Mouse (Mus musculus) intestine, embryonic 14.5 days (tissue): ENCODE measurements around the gene Palm2. TPM values are rescaled to one million over a fixed set of nuclear protein-coding genes. Genes with fewer than 3 reads are reported as not detected.

Experiments
- ATAC-seq: fragments of 200-750 bp; cut with Nextera tagmentation; replicated peaks from 2 replicates; pipeline ENCODE4 v1.8.0; 2017; ENCODE audit warnings: low read depth, moderate number of reproducible peaks, moderate TSS enrichment, moderate library complexity; ENCODE audit not compliant: low FRiP score, low TSS enrichment
- DNase-seq: peaks from one replicate; pipeline ENCODE4 v3.0.0-alpha.2; 2018; ENCODE audit warnings: low spot score
- H3K27ac ChIP-seq: fragments of 300-500 bp; sonication (generic); 2 replicates; pipeline ENCODE4 v1.5.1; 2014; ENCODE audit warnings: low read depth, mild to moderate bottlenecking, control low read depth
- H3K27me3 ChIP-seq: fragments of 300-500 bp; sonication (generic); replicated peaks from 2 replicates; pipeline ENCODE4 v1.6.1; 2014; ENCODE audit warnings: low read length, control low read depth; ENCODE audit not compliant: control insufficient read depth, insufficient read depth
- H3K36me3 ChIP-seq: fragments of 300-500 bp; sonication (generic); 2 replicates; pipeline ENCODE4 v1.6.1; 2014; ENCODE audit warnings: low read length, control low read depth; ENCODE audit not compliant: control insufficient read depth, insufficient read depth
- H3K4me1 ChIP-seq: fragments of 300-500 bp; sonication (generic); replicated peaks from 2 replicates; pipeline ENCODE4 v1.6.1; 2014; ENCODE audit warnings: low read length, control low read depth, mixed read lengths; ENCODE audit not compliant: control insufficient read depth, insufficient read depth
- H3K4me2 ChIP-seq: fragments of 300-500 bp; sonication (generic); 2 replicates; pipeline ENCODE4 v1.6.1; 2014; ENCODE audit warnings: low read length
- H3K4me3 ChIP-seq: fragments of 300-500 bp; sonication (generic); 2 replicates; pipeline ENCODE4 v1.5.1; 2014; ENCODE audit warnings: low read depth, low read length, control low read depth, mixed read lengths
- H3K9ac ChIP-seq: fragments of 300-500 bp; sonication (generic); 2 replicates; pipeline ENCODE4 v1.6.1; 2014; ENCODE audit warnings: mild to moderate bottlenecking, low read length
- H3K9me3 ChIP-seq: fragments of 300-500 bp; sonication (generic); 2 replicates; pipeline ENCODE4 v1.6.1; 2016; ENCODE audit warnings: low read length, control low read depth; ENCODE audit not compliant: control insufficient read depth
- WGBS: fragments of 180-500 bp; shearing (Covaris S2); extraction: QIAGEN DNeasy Blood & Tissue Kit; methylation state at CpG from one replicate; pipeline ENCODE4 v1.1.7; 2014; 5-methylcytosine and 5-hydroxymethylcytosine counted together
- polyA plus RNA-seq: library from polyadenylated mRNA; unstranded; fragments of >200 nt; fragmentation: Nextera tagmentation; extraction: Ambion mirVana; gene quantifications from 2 replicates; pipeline ENCODE4 v1.2.1, GENCODE M21; 2014

The Palm2 gene
- polyA plus RNA-seq, 1 experiment from 2014 or later = 3.8 TPM

DNA sequence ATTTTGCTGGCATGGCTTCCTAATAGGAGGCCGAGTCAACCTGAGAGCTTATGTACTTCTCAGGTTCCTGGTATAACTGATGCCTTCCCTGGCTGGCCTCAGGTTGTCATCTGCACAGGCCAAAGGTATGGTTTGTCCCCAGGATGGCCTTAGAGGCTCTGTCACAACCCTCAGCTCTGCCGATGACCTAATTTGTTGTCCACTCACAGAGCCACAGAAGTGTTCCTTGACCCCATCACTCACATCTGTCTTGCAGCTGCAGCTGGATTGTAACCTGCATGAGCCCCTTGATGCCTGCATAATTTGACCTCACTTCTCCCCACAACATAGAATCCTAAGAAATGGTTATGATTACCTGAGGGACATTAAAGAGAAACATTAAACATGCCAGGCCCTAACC, 190.8 kb downstream of the Palm2 start:
- no peaks in the 10 kb centered on the region for H3K4me1 ChIP-seq
- no peaks in the 10 kb centered on the region for H3K27me3 ChIP-seq
- 81% methylated on average over 2 of the region's 2 CpGs for WGBS
- H3K9ac ChIP-seq = no peak overlapping the region
- no peaks in the 10 kb centered on the region for H3K36me3 ChIP-seq
- no peak overlapping the region for H3K27ac ChIP-seq
- no peak overlapping the region for H3K4me3 ChIP-seq
- no peak overlapping the region for H3K4me2 ChIP-seq
- ATAC-seq = no peak
- DNase-seq = no peak
- no peaks in the 10 kb centered on the region for H3K9me3 ChIP-seq

DNA sequence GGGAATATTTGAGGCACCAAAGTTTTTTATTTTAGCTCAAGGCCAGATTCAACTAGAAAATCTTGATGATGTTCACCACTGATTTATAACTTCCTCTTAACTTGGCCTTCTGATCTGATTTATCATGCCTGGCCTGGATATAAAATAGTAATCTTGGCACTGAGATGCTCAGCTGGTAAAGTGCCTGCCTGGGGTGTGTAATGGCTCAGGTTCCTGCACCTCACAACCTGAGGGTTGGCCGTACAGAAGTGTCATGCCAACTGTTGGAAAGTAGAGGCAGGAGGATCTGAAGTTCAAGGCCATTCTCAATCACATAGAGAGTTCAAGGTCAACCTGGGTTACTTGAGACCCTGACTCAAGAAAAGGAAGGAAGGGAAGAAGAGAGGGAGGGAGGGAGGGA, 191.3 kb downstream of the Palm2 start:
- ATAC-seq = no peak
- 73% methylated on average over 1 of the region's 1 CpGs for WGBS
- H3K36me3 ChIP-seq = no peaks in the 10 kb centered on the region

DNA sequence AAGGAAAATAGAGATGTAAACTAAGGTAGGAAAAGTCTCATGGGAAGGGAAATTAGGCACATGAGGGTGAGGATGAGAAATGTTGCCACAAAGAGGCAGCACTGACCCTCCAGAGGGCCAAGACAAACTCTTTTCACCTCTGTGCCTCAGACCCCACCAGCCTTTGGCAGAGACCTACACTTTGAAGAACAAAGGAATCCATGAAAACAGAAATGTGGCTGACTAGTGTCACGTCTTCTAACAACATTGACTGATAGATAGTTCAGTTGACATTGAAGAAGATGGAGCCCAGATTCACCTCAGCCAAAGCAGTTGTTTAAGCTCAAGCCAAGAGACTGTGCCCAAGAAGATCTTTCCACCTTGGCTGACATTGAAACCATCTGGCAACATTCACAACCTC, 191.7 kb downstream of the Palm2 start:
- DNase-seq = no peak
- Histone ChIP-seq H3K4me2 (no peak overlapping the region), H3K4me1 (no peaks in the 10 kb centered on the region), H3K4me3 (no peak overlapping the region), H3K9me3 (no peaks in the 10 kb centered on the region), H3K27me3 (no peaks in the 10 kb centered on the region), H3K9ac (no peak overlapping the region), H3K27ac (no peak overlapping the region), H3K36me3 (no peaks in the 10 kb centered on the region)
- WGBS = 79% methylated on average over 1 of the region's 1 CpGs
- ATAC-seq = no peak

More for the DNA sequence above, 191.3 kb downstream of the Palm2 start:
- Histone ChIP-seq H3K9me3 (no peaks in the 10 kb centered on the region), H3K27ac (no peak overlapping the region), H3K4me1 (no peaks in the 10 kb centered on the region), H3K4me2 (no peak overlapping the region), H3K9ac (no peak overlapping the region), H3K4me3 (no peak overlapping the region), H3K27me3 (no peaks in the 10 kb centered on the region)
- no peak for DNase-seq

DNA sequence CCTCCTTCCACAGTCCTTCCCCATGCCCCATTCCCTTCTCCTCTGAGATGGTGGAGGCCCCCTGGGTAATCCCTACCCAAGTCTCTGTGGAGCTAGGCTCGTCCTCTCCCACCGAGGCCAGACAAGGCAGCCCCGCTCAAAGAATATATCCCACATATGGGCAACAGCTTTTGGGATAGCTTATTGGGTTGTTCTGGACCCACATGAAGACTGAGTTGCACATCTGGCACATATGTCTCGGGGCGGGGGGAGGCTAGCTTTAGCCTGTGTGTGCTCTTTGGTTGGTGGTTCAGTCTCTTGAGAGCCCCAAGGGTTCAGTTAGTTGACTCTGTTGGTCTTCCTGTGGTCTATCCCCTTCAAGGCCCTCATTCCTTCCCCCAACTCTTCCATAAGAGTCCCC, 192.9 kb downstream of the Palm2 start:
- no peak for ATAC-seq
- H3K4me3 ChIP-seq = no peak overlapping the region
- no peak overlapping the region for H3K27ac ChIP-seq
- no peaks in the 10 kb centered on the region for H3K9me3 ChIP-seq
- H3K4me2 ChIP-seq = no peak overlapping the region
- H3K36me3 ChIP-seq = no peaks in the 10 kb centered on the region
- H3K9ac ChIP-seq = no peak overlapping the region
- DNase-seq = no peak
- no peaks in the 10 kb centered on the region for H3K27me3 ChIP-seq
- H3K4me1 ChIP-seq = no peaks in the 10 kb centered on the region
- 89% methylated on average over 5 of the region's 5 CpGs for WGBS

GRCm38 (mm10) chr4:57632386-57632785, 198.3 kb downstream of the Palm2 start:
- H3K9me3 ChIP-seq = no peaks in the 10 kb centered on the region
- H3K27ac ChIP-seq = no peak overlapping the region
- no peaks in the 10 kb centered on the region; the same call in 1 of the 2 replicates for H3K4me1 ChIP-seq
- whole genome bisulfite sequencing = 91% methylated on average over 5 of the region's 5 CpGs
- H3K9ac ChIP-seq = no peak overlapping the region
- H3K4me2 ChIP-seq = no peak overlapping the region
- DNase-seq (no peak), ATAC-seq (no peak)
- no peaks in the 10 kb centered on the region for H3K36me3 ChIP-seq
- H3K4me3 ChIP-seq = no peak overlapping the region
- H3K27me3 ChIP-seq = no peaks in the 10 kb centered on the region

- 95% methylated on average over 7 of the region's 7 CpGs for WGBS
- Histone ChIP-seq H3K9ac (no peak overlapping the region), H3K27ac (no peak overlapping the region), H3K9me3 (no peaks in the 10 kb centered on the region), H3K4me1 (no peaks in the 10 kb centered on the region; the same call in 1 of the 2 replicates), H3K36me3 (no peaks in the 10 kb centered on the region), H3K4me3 (no peak overlapping the region), H3K4me2 (no peak overlapping the region), H3K27me3 (no peaks in the 10 kb centered on the region)
- DNase-seq = peak; percentile 27
- no peak for ATAC-seq
Measured at GRCm38 (mm10) chr4:57633052-57633451, 199.0 kb downstream of the Palm2 start.

- H3K9me3 ChIP-seq = no peaks in the 10 kb centered on the region
- no peak overlapping the region for H3K9ac ChIP-seq
- no peak overlapping the region for H3K27ac ChIP-seq
- no peak overlapping the region for H3K4me2 ChIP-seq
- ATAC-seq (no peak), DNase-seq (no peak)
- H3K36me3 ChIP-seq = no peaks in the 10 kb centered on the region
- WGBS = 54% methylated on average over 1 of the region's 1 CpGs
- no peak overlapping the region for H3K4me3 ChIP-seq
- H3K4me1 ChIP-seq = no peaks in the 10 kb centered on the region; the same call in 1 of the 2 replicates
- H3K27me3 ChIP-seq = no peaks in the 10 kb centered on the region
Measured at GRCm38 (mm10) chr4:57634956-57635355, 200.9 kb downstream of the Palm2 start.

GRCm38 (mm10) chr4:57636782-57637482, 202.9 kb downstream of the Palm2 start:
- H3K36me3 ChIP-seq = no peaks in the 10 kb centered on the region
- no peaks in the 10 kb centered on the region; the same call in 1 of the 2 replicates for H3K4me1 ChIP-seq
- ATAC-seq (no peak), DNase-seq (no peak)
- H3K27ac ChIP-seq = no peak overlapping the region
- no peak overlapping the region for H3K9ac ChIP-seq
- no peak overlapping the region for H3K4me2 ChIP-seq
- no peak overlapping the region for H3K4me3 ChIP-seq
- H3K9me3 ChIP-seq = no peaks in the 10 kb centered on the region
- 49% methylated on average over 9 of the region's 9 CpGs for WGBS
- no peaks in the 10 kb centered on the region for H3K27me3 ChIP-seq
